Mouse (Mus musculus) cerebellum, adult 2 months (tissue): ENCODE measurements at regions not wholly inside any gene's neighbourhood (a gene's known extent, or its start where the extent isn't known, plus 50 kb on each side); places are given as distances from the start of the nearest gene placed in this dataset.

Experiments
- CTCF ChIP-seq: fragments of 200-500 bp; IDR thresholded peaks from 2 replicates; pipeline ENCODE4 v1.5.1; 2011; ENCODE audit warnings: low read depth, mild to moderate bottlenecking, control low read depth, low read length, moderate library complexity, borderline replicate concordance; ENCODE audit not compliant: insufficient read depth
- POLR2A ChIP-seq: fragments of 200-500 bp; IDR thresholded peaks from 2 replicates; pipeline ENCODE4 v1.6.1; 2011; ENCODE audit warnings: low read length, control low read depth, borderline replicate concordance; ENCODE audit not compliant: insufficient read depth

- no peak for TF ChIP-seq CTCF
- no peak for TF ChIP-seq POLR2A
Measured at GRCm38 (mm10) chr14:98832401-98832800, 161.7 kb downstream of the Rpl36a-ps1 start.
